Mouse (Mus musculus): ENCODE results near the gene Arrb1.

GRCm38 (mm10) chr7:99538421-99538820 is 3.2 kb downstream of the Arrb1 start:
- TF ChIP-seq CTCF (IDR thresholded peaks at IDR 0.05; ENCODE audit: control insufficient read depth, insufficient read depth, insufficient replicate concordance, low read depth, low read length) (no peak), POLR2A (IDR thresholded peaks at IDR 0.05; ENCODE audit: control insufficient read depth, low read depth, low read length) (no peak)

Data from testis, adult 2 months (tissue).